Mouse (Mus musculus): ENCODE measurements around the gene Sdk2. TPM values are rescaled to one million over a fixed set of nuclear protein-coding genes. Genes with fewer than 3 reads are reported as not detected.

Sdk2 gene
- total RNA-seq, 2 experiments from 2014 or later = 6.1 to 9.2 TPM

DNA sequence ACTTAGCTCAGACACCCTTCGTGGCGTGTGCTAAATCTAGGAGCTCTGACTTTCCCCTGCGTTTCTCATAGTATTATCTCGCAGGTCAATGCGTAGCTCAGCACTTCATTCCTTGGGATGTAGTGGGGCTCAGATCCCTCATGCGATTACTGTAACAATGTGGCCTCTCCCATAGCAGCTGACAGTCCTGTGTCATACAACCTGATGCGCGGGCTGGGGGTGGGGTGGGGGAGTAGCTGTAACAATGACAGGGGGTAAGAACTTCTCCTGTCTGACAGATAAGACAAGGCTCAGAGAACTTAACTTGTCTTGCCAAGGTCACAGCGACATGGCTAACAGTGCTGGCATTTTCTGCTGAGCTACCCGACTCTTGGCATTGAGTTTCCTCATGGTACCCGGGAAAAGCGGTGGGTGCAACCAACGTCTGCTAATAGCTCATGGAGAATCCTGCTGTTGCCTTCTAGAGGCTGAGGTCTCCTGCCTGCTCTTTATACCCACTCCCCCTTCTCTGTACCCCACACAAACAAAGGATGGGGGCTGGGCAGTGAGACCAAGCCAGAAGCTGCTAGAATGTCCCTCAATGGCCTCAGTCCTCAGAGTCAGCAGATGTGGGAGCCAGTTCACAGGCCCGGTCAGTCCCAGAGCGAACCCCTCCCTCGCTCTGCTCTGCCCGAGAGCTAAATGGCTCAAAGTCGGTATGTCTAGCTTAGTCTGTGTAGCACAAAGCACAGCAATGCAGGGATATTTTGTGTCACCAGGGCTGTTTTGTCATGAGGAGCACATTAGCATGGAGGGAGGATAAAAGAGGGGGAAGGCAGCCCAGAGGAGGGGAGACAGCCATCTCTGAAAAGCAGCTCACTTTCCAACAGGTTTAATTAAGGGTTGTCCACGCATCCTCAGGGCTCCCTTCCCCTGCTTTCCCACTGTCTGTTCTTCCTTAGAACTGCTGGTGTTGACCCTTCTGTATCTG, 269.5 kb downstream of the Sdk2 start:
- DNase-seq (ENCODE audit: low spot score in 2 of 2) = no peak

DNA sequence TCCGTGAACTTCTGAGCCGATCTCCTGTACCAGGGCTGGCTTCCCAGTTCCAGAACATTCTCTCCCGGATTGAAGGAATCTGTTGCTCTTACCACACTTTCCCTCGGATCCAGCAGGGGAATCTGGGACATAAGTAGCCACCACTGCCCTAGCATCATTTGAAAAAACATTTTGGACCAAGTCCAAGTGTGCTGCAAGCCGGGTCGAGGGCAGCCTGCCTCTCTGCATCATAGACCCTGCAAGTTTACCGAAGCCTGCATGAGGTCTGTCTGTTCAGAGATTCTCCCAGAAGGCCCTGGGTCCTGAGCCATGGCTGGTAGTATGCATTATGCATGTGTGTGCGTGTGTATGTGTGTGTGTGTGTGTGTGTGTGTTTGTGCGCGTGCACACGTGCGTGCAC, 271.0 kb downstream of the Sdk2 start:
- no peak for DNase-seq (ENCODE audit: low spot score in 2 of 2)

DNA sequence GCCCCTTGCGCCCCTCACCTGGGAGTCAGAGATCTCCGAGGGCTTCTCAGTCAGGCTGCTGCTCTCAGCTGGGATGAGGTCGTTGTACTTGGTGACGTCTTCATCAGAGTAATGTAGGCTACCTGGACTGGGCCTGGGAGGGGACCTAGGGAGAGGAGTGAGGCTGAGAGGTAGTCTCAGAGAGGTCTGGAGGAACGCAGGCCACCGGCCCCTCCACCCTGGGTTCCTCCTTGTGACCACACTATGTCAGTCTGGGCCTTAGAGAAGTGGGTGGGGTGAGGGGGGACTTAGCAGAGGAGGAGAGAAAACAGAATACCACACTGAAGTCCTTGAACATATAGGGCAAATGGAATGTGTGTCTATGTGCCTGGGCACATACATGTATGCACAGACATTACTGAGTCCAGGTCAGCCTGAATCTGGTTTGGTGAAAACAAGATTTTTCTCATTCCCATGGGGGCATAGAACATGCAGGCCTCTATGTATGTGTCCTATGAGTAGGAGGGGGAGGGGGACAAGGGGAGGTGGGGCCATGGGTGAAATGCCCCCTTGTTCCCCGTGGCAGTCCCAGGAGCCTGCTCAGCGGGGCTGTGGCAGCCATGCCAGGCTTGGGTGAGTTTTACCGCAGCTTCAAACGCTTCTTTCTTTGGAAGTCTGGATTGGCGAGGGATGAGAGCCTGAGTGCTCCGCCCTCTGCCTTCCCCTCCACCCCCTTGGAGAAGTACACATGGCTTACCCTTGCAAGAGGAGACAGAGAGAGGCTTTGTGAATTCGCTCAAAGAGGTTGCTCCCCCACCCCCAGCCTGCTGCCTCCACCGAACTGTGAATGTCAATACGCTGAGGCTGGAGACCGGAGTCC, 275.3 kb downstream of the Sdk2 start:
- no peak for DNase-seq (ENCODE audit: low spot score in 2 of 2)

DNA sequence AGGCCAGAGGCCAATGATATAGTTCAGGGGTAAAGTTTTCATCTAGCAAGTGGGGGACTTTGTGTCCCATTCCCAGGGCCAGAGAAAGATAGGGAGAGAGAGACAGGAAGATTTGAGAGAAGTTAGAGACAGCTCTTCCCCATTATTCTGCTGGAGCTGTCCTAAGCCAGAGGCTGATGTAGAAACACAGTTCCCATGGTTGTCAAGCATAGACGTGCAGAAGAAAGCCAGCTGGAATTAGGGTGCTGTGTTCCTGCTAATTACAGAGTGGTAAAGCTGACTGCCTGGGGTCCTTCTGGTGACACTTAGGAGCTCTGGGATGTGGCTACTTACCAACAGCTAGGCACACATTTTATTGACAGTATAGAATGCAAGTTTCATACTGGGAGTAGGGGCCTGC, 277.7 kb downstream of the Sdk2 start:
- no peak for DNase-seq (ENCODE audit: low spot score in 2 of 2)

DNA sequence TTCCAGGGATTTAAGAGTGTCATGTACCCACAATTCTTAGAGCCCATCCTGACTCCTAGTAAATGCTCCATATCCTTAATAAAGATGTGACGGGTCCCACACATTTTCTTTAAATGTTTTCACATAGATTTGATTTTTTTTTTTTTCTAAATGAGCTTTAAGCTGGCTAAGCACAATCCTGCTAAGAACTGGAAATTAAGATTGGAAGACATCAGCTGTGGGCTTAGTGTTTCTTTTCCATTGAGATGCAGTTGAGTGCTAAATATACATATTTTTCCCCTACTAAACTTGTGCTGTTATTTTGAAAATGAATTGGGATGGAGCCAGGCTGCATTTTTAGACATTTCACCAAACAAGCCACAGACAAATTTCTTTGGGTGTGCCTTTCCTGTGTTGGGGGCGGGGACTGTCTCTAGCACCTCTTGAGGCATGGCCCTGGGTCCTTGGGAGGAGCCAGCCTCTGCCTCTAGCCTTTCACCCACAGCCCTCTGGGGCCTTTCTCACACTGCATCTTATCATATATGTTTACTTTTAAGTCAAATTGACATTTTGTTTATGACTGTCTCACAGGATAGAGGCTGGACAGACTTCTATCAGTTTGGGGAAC, 278.6 kb downstream of the Sdk2 start:
- no peak for DNase-seq (ENCODE audit: low spot score in 2 of 2)

DNA sequence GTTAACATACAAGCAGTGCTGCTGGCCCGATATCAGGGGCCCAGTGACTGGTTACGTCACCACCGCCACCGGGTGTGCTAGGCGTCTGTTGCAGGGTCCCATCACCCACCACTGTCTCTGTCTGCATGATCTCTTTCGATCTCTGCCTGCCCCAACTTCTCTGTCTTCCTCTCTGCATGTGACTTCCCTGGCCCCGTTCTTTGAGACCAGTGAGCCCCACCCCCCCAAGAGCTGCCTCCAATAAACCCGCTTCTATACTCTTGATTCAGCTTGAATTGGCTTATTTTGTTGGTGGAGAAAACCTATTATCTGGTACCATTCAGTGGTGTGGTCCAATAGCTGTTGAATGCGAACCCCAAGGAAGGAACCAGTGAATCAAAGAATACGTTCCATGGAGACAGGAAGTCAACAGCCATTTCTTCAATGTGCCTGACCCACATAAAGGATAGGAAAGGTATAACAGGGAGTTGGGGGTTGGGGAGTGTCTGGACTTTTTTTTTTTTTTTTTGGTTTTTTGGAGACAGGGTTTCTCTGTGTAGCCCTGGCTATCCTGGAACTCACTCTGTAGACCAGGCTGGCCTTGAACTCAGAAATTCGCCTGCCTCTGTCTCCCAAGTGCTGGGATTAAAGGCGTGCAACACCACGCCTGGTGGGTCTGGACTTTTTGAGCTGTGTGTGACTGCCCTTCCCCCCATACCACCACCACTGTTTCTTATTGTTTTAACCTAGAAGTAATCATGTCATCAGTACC, 279.2 kb downstream of the Sdk2 start:
- no peak for DNase-seq (ENCODE audit: low spot score in 2 of 2)

DNA sequence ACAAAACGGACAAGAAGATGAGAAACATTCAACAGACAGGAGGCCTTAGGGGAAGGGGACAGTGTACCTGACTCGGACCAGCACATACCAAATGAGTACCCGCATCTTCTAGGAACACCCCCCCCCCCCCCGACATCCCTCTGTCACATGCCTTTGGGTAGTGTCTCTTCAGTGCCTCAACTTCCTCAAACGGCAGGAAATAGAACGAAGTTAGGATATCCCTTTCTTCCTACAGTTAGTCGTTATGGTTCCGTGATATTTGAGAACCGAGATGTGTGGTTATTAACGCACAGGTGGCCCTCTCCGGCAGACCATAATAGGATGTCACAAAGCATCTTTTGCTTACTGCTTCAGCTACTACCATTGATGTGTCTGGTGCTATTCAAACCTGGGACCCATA, 279.8 kb downstream of the Sdk2 start:
- no peak for DNase-seq (ENCODE audit: low spot score in 2 of 2)

DNA sequence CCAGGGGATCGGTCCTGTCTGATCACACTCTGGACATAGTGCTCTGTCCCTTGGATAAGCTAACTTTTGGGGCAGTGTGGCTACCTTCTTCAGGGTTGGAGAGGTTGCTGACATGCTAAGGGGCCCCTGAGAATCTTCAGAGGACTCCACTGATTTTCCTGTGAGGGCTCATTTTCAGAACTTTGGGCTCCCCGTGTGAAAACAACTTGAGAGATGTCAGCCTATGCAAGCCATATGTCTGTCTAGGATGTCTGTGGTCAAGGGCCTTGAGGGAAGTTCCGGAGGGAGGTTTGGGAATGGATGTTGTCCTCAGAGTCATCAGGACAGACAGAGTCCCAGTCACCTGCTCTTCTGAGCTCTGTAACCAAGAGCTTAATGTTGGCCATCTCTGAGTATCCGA, 280.5 kb downstream of the Sdk2 start:
- no peak for DNase-seq (ENCODE audit: low spot score in 2 of 2)

DNA sequence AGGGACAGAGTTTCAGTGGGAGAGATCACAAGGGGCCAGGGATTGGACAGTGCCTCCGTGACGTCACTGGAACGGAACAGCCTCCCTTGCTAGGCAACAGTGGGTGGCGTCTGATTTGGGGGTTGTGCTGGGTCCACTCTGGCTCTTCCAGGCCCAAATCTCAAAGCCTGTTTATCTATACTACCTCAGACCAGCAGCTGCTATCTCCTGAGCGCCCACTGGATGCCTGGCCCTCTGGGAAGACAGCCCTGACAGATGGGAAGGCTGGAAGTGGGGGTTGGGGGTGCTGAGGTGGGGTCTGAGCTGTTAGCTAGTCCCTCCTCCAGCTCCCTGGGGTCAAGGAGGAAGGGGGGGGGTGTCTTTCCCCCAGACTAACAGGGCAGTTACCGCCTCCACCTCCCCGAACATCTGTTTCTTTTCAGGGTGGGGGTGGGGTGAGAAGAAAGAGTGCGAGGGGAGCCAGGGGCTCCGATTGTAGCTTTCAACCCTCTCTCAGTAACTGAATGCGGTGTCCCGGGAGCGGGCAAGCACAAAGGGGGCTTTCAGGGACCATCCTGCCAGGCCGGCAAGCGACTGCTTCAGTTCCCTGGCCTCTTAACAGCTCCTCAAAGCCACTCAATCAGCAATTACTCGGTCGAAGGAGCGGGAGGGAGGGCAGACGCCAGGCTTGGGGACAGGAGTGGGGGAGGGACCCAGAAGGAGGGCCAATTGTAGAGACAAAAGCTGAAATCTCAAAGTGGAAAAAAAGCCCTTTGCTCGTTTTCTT, 281.3 kb downstream of the Sdk2 start:
- DNase-seq (ENCODE audit: low spot score in 2 of 2) = no peak

DNA sequence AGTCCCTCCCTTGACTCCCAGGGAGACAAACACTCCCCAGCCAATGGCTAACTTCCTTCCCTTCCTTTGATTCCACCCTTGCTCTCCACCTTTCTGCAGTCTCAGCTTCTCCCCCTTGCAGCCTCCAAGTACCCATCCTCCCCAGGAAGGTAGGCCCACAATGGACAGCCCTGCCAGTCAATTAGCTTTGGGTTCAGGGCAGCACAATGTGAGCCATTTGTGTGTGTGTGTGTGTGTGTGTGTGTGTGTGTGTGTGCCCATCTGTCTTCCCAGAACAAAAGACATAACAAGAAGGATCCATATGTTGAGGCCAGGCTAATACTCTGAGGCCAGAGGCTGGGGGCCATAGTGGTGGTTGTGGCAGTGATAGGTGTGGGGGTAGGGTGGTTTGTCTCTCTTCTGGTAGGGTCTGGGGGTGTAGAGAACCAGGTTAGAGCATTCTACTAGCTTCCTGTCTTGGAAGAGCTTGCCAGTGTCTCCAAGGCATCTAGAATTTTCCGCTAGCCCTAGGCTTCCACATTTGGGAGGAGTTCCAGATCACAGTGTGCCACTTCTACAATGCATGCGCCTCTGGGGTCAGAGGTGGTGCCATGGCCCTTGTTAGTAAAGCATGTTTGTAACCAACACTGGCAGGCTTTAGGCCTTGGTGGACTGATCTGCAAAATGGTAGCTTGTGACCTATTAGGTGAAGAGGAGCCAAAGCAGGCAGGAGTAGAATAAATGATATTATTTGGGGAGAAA, 282.0 kb downstream of the Sdk2 start:
- DNase-seq (ENCODE audit: low spot score in 2 of 2) = no peak

DNA sequence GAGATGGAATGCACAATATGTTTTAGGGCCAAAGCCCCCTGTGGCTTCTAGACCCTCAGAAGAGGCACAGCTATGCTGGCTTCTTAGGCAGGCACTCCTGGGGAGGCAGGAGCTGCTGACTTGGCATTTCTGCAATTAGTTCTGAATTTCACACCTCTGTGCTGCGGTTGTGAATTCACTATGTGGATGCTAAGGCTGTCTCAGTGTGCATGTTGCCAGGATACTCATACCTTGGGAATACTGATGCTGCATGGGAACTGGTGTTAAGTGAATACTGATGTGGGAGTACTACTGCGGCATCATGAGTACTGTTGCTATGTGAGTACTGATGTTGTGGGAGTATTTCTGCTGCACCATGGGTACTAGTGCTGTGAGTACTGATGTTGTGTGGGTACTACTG, 284.4 kb downstream of the Sdk2 start:
- no peak for DNase-seq (ENCODE audit: low spot score in 2 of 2)

DNA sequence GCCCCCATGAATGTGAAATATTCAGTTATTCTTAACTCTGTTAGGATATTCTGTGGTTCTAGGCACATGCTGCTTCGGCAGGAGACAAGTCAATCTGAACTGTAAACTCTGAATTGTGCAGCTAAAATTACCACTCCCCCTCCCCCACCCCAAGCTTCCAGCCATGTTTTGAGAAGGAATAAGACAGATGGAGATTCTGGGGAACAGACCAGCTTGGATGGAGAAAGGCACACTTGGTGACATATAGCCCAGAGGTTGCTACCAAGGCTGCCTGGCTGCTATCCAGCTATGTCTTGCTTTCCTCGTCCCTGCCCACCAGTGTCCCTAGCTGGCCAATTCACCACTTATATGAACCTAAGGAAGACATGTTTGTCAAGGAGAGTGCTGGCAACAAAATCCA, 284.8 kb downstream of the Sdk2 start:
- no peak for DNase-seq (ENCODE audit: low spot score in 2 of 2)

DNA sequence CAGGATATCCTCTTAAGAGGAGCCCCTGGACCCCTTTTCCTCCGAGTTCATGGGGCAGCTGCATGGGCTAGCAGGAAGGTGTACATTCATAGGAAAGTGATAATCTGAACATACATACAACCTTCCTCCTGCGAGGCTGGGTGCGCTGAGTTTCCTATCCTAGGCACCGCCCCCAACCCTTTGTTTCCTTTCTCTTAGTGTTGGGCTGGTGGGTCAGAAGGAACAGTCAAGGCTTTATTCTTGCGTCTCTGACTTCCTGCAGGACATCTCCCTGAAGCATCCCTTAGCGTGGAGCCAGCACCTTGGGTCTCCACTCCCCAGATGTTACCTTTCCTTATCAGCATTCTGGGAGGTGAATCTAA, 287.2 kb downstream of the Sdk2 start:
- DNase-seq (ENCODE audit: low spot score in 2 of 2) = no peak

DNA sequence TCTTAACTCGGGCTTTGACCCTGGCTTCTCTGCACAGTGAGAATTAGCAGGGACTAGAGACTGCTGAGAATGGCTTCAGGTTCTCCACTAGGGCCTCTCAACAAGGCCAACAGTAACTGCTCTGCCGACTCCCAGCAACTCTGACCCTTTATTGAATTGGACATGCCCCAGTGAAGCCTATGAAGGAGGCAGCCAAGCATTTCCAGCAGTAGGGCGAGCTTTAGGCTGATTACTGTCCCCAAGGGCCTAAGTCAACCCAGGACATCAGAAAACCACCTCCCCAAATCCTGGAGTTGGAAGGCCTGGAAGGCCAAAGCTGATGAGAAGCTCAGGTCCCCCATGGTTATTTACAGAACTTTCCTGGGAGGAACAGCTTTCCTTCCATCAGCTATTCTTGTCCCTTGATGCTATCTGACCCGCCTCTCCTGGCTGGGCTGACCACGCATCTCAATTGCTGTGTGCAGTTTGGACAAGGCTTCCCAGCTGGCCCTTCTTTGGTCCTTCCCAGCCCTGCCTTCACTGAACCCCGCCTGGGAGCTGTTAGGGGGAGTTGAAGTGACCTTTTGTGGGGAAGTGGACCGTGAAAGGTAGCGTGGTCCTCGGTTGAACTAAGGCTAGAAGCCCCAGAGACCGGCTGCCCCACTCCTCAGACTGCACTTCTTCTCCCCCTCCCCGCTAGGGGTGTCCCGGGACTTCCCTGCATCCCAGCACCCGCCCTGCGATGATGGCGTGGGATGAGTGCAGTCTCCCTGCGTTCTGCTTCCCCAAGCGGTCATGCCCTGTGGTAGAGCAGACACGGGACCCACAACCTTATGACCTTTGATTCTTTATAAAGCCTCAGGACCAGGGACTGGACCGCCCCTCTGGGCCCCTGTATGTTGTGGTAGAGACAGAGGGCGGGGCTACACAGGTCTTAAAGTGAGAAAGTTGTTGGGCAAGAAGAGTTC, 287.8 kb downstream of the Sdk2 start:
- no peak for DNase-seq (ENCODE audit: low spot score in 2 of 2)

DNA sequence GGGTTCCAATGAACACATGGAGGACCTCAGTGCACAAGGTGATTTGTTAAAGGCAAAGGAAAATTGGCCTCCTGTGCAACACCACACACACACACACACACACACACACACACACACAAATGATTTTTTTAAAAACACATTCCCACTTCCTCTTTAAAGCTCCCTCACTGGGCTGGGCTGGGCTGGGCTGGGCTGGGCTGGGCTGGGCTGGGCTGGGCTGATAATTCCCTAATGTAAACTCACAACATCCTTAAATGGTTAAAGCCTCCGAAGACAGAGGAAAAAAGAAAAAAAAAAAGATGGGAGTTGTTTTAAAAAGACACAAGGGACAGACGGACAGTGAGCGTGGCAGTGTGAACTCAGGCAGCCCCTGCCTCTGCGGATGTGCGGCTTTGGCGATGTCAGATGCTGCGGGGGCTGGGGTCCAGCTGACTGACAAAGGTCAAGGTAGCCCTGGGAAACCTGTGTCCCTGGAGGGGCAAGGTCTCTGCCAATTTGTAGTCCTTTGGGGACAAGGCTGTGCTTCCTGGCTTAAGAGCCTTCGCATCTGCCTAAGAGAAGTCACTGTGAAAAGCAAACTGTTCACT, 288.9 kb downstream of the Sdk2 start:
- DNase-seq (ENCODE audit: low spot score in 2 of 2) = no peak

DNA sequence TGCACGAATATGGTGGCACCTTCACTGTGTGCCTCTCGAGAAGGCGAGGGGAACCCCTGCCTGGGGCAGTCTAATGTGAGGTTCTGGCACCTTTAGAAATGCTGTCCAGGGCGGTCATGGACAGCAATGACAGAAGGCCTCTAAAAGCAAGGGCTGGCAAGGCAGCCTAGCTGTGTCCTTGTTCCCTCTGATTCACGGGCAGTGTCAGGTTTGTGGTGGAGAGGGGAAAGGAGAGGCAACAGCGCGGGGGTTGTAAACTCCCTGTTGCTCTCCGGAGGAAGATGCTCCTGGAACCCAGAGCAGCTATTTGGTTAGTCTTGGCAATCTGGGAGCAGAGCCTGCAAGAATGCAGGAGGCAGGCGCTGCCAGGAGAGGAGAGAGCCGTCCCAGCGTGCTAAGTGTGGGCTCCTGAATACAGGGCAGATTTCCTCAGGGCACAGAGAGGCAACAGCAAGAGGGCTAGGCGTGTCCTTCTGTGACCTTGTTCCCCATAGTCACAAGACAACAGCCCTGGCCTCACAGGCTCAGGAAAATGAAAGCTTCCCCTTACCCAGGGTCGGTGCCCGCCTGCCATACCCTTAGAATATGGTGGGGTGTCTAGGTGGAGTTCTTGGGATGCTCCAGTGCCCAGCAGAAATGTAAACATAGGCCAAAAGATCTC, 289.9 kb downstream of the Sdk2 start:
- DNase-seq (ENCODE audit: low spot score in 2 of 2) = no peak

DNA sequence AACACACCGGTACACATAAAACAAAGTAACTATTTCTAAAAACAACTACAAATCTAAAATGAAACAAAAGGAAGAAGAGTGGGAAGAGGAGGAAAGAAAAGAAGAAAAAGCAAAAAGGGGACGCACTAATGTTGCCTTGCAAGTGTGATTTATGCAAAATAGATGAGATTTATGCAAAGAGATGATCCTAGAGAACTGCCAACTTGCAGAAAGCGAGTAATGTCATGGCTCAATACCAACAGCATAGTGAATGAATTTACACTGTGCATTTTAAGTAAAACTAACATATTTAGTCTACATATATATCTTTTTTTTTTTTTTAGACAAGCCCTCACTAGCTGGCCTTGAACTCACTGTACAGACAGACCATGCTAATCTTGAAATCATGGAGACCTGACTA, 292.1 kb downstream of the Sdk2 start:
- DNase-seq (ENCODE audit: low spot score in 2 of 2) = no peak

DNA sequence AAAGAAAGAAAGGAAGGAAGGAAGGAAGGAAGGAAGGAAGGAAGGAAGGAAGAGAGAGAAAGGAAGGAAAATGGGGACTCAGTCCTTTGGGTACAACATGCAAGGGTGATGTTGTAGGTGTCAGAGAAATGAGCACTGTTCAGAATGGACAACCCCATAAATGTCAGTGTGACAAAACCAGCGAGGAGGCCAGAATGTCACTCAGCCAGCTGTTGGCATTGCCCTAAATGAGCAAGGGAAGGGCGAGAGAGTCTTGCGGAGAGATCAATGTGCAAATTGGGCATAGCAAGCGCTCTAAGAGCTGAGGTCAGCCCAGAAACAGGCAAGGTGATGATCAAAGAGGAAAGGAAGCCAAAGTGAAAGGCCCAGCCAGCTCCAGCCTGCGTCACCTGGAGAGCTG, 293.7 kb downstream of the Sdk2 start:
- no peak for DNase-seq (ENCODE audit: low spot score in 2 of 2)
